Mouse (Mus musculus) thymus, adult 18-20 months (tissue): ENCODE results near the gene Ap1m2.
"Not testable (repeated sequence)": the region's sequence is repeated elsewhere in the genome, so short reads cannot be mapped to it uniquely, and the experiment has no call there.

Source experiments
- DNase-seq, 2 experiments: peaks; one replicate each; pipeline ENCODE4 v3.0.0; 2022; ENCODE audit warnings: mixed read lengths in 2 of 2

The Ap1m2 gene

GRCm38 (mm10) chr9:21256349-21256748 is 55.8 kb downstream of the Ap1m2 start:
- not testable (repeated sequence) for DNase-seq

GRCm38 (mm10) chr9:21254690-21255089 is 57.4 kb downstream of the Ap1m2 start:
- no peak for DNase-seq

- DNase-seq: no peak
Measured at GRCm38 (mm10) chr9:21251116-21251735, 60.9 kb downstream of the Ap1m2 start.

GRCm38 (mm10) chr9:21250509-21250908 is 61.6 kb downstream of the Ap1m2 start:
- DNase-seq: no peak

DNA sequence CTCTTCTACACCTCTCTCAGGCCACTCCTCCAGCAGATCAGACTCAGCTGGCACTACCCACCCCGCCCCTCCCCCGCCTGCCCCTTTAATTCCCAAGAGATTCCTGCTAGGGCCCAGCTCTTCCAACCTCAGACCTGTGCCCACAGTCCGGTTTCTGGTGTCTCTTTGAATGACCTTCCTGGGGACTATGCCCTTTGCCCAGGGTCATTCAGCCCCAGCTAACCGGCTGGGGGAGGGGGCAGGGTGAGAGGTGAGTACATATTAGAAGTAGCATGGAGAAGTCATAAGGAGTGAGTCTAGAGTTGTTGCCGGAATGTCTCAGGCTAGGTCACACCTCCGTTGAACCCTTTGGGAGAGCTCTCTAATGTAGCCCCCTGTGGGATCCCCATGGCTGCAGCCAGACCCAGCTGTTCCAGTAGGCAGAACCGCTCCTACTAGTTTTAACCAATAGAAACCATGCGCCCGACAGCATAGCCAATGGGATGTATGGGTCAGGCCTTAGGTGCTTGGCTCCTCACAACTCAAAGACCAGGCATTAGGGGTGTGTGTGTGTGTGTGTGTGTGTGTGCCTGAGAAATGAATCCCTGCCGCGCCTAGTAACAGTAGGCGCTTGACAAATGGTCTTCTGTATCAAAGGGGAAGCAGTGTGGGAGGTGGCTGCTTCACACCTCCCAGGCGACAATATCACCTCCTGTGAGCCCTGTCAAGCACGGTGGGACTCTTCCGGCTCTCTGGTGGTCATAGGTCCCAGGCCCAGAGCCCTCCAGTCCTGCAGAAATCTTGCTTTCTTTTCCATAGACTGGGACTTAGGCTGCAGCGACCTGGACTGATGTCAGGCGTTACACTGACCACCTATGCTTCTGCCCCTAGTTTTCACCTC is 62.3 kb downstream of the Ap1m2 start:
- DNase-seq: no peak

DNA sequence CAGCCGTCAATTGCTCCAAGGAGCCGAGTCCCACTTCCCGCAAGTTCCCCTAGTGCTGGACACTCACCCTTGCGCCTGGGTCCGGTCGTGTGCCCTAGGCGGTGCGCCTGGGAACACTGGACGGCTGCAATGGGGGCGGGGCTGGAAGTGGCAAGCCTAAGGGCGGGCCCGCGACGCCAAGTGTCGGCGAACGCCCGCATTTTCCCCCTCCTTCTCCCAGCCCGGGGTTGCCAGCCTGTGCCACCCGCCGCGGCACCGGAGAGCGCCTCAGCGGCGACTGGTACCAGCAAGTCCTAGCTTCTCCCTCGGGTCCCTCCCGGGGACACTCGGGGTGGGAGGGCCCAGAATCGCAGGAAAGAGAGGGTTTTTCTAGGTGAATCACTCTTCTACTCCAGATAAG is 63.8 kb downstream of the Ap1m2 start, which contains the start of gene S1pr5:
Gene S1pr5, minus strand, starts transcription at position 118 of the 400 bp plus-strand sequence.
- DNase-seq: no peak

DNA sequence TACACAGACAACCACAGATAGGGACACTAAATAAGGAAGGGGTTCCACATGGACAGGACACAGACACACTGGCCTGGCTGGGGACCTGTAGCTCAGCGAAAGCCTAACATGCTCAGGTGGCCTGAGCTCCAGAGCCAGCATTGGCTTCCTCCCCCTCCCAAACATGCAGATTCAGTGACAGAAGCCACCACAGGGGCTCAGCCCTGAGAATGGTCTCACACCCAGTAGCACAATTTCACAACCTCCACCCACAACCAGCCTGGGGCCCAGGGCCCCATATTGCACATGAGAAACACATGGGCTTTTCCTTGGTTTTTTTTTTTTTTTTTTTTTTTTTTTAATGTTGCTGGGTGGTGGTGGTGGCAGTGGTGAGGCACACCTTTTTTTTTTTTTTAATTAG is 65.8 kb downstream of the Ap1m2 start:
- DNase-seq: no peak

DNA sequence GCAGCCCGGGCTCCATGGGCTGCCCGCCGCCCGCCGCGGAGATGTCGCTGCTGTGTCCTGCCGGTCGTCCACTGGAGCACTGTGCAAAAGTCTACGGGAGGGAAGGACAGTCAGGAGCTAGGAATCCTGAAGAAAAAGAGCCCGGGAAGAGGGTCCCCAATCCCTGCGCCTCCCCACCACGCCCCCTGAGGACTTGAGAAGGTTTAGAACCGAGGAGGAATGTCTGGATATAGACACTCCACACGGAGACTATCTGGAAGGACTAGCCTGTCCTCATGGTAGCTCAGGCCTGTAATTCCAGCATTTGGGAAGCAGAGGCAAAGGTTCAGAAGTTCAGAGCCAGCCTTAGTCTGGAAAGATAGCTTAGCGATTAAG is 67.0 kb downstream of the Ap1m2 start:
- no peak for DNase-seq

- no peak for DNase-seq
Measured at GRCm38 (mm10) chr9:21244428-21245112, 67.6 kb downstream of the Ap1m2 start.
